Mouse (Mus musculus): Measurements from ENCODE around the gene Cracr2a.
"Not testable (repeated sequence)": the region's sequence is repeated elsewhere in the genome, so short reads cannot be mapped to it uniquely, and the experiment has no call there.

Cracr2a gene

GRCm38 (mm10) chr6:127561231-127562020 lies at the start of gene Cracr2a:
Cracr2a (plus strand) TSS chr6:127561338.
- DNase-seq (ENCODE audit: low spot score), result peak; percentile 71

- not testable (repeated sequence) for DNase-seq (ENCODE audit: low spot score)
Observed at GRCm38 (mm10) chr6:127513776-127514175, 47.4 kb upstream of the Cracr2a start.

- no peak for DNase-seq (ENCODE audit: low spot score)
Observed at GRCm38 (mm10) chr6:127521176-127521575, 40.0 kb upstream of the Cracr2a start.

- DNase-seq (ENCODE audit: low spot score), result no peak
Observed at GRCm38 (mm10) chr6:127522326-127522725, 38.8 kb upstream of the Cracr2a start.

- DNase-seq (ENCODE audit: low spot score), result peak; percentile 59
Observed at GRCm38 (mm10) chr6:127524442-127524841, 36.7 kb upstream of the Cracr2a start.

GRCm38 (mm10) chr6:127528625-127529024 lies 32.5 kb upstream of the Cracr2a start:
- DNase-seq (ENCODE audit: low spot score), result peak; percentile 16

GRCm38 (mm10) chr6:127529451-127529850 lies 31.7 kb upstream of the Cracr2a start:
- peak; percentile 97 for DNase-seq (ENCODE audit: low spot score)

GRCm38 (mm10) chr6:127530206-127530605 lies 30.9 kb upstream of the Cracr2a start:
- no peak for DNase-seq (ENCODE audit: low spot score)

- no peak for DNase-seq (ENCODE audit: low spot score)
Observed at GRCm38 (mm10) chr6:127531412-127532205, 29.5 kb upstream of the Cracr2a start.

- DNase-seq (ENCODE audit: low spot score), result no peak
Observed at GRCm38 (mm10) chr6:127532304-127532703, 28.8 kb upstream of the Cracr2a start.

- no peak for DNase-seq (ENCODE audit: low spot score)
Observed at GRCm38 (mm10) chr6:127533766-127534165, 27.4 kb upstream of the Cracr2a start.

GRCm38 (mm10) chr6:127537035-127537434 lies 24.1 kb upstream of the Cracr2a start:
- no peak for DNase-seq (ENCODE audit: low spot score)

- no peak for DNase-seq (ENCODE audit: low spot score)
Observed at GRCm38 (mm10) chr6:127538118-127538517, 23.0 kb upstream of the Cracr2a start.

- no peak for DNase-seq (ENCODE audit: low spot score)
Observed at GRCm38 (mm10) chr6:127539226-127539625, 21.9 kb upstream of the Cracr2a start.

GRCm38 (mm10) chr6:127539659-127540058 lies 21.5 kb upstream of the Cracr2a start:
- DNase-seq (ENCODE audit: low spot score), result no peak

- DNase-seq (ENCODE audit: low spot score), result no peak
Observed at GRCm38 (mm10) chr6:127540517-127540916, 20.6 kb upstream of the Cracr2a start.

- peak; percentile 78 for DNase-seq (ENCODE audit: low spot score)
Observed at GRCm38 (mm10) chr6:127541617-127542374, 19.3 kb upstream of the Cracr2a start.

GRCm38 (mm10) chr6:127546676-127547075 lies 14.5 kb upstream of the Cracr2a start:
- DNase-seq (ENCODE audit: low spot score), result peak; percentile 94

- no peak for DNase-seq (ENCODE audit: low spot score)
Observed at GRCm38 (mm10) chr6:127552940-127553339, 8.2 kb upstream of the Cracr2a start.

- DNase-seq (ENCODE audit: low spot score), result peak; percentile 29
Observed at GRCm38 (mm10) chr6:127555553-127555952, 5.6 kb upstream of the Cracr2a start.

- no peak for DNase-seq (ENCODE audit: low spot score)
Observed at GRCm38 (mm10) chr6:127560872-127561230, 287 bp upstream of the Cracr2a start.

- no peak for DNase-seq (ENCODE audit: low spot score)
Observed at GRCm38 (mm10) chr6:127563511-127563910, 2.4 kb downstream of the Cracr2a start.

Data from adipocyte (in vitro differentiated cells).